Mouse (Mus musculus) brown adipose tissue, adult 24 weeks (tissue): ENCODE results near the gene AB124611. TPM values are rescaled to one million over a fixed set of nuclear protein-coding genes. Genes with fewer than 3 reads are reported as not detected.
"Not testable (repeated sequence)": the region's sequence is repeated elsewhere in the genome, so short reads cannot be mapped to it uniquely, and the experiment has no call there.

Experiments
- H3K27ac ChIP-seq: fragments of 200-500 bp; replicated peaks from 2 replicates; pipeline ENCODE4 v1.5.1; 2012; ENCODE audit warnings: low read depth, mild to moderate bottlenecking, low read length
- H3K4me1 ChIP-seq: fragments of 200-500 bp; 2 replicates; pipeline ENCODE4 v1.6.1; 2012; ENCODE audit warnings: low read length, mixed read lengths; ENCODE audit not compliant: control insufficient read depth, insufficient read depth, insufficient read length
- H3K4me3 ChIP-seq: fragments of 200-500 bp; 2 replicates; pipeline ENCODE4 v1.5.1; 2012; ENCODE audit warnings: low read depth, mild to moderate bottlenecking, low read length, moderate library complexity; ENCODE audit not compliant: insufficient read depth
- polyA plus RNA-seq: library from polyadenylated mRNA; stranded (reverse); fragments of >200 nt; gene quantifications from 2 replicates; pipeline ENCODE4 v1.2.4, GENCODE M21; 2012; ENCODE audit not compliant: missing spikeins, insufficient read depth, insufficient read length

AB124611 gene
- polyA plus RNA-seq, 1 experiment, result 2.1 TPM

DNA sequence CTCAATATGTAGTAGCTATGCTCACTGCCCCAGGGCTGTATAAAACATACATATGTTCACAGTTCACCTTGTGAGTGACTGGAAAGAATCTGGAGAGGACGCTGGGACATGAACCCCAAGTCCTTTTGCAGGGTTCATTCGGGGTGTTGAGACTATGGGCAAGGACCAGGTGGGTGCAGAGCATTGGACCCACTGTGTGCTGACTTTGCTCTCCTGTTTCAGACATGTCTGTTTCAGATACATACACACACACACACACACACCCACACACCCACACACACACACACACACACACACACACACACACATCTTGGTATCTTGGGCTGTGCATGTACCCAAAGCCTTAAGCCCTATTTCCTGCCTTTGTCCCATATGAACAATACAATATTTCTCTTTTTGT is 16.0 kb downstream of the AB124611 start:
- H3K4me3 ChIP-seq, H3K4me1 ChIP-seq, H3K27ac ChIP-seq: not testable (repeated sequence)

DNA sequence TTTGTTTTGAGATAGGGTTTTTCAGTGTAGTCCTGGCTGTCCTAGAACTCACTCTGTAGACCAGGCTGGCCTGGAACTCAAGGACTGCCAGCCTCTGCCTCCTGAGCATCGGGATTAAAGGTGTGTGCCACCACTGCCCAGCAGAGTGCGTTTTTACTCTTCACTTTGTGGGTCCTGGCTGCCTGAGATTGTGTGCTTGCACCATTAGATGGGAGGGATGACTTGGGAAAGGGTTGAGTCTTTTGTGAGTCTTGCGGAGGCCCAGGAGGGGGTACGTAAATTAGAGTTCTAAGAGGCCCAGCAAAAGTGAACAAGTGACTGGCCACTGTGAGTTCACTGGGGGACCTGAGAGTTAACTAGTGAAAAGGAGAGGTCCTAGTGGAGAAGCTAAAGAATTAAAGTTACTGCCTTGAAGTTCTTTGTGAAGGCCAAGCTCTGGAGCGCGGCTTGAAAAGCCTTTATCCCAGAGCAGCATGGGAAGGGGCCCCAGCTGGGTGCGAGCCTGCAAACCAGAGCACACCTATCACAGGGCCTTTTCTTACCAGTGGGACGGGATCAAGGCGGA is 19.5 kb downstream of the AB124611 start:
- Histone ChIP-seq H3K4me1 (peaks cover 7% of the 10 kb centered on the region; the same call in 1 of the 2 replicates), H3K27ac (no peak overlapping the region), H3K4me3 (peak overlapping the region; percentile 81)

DNA sequence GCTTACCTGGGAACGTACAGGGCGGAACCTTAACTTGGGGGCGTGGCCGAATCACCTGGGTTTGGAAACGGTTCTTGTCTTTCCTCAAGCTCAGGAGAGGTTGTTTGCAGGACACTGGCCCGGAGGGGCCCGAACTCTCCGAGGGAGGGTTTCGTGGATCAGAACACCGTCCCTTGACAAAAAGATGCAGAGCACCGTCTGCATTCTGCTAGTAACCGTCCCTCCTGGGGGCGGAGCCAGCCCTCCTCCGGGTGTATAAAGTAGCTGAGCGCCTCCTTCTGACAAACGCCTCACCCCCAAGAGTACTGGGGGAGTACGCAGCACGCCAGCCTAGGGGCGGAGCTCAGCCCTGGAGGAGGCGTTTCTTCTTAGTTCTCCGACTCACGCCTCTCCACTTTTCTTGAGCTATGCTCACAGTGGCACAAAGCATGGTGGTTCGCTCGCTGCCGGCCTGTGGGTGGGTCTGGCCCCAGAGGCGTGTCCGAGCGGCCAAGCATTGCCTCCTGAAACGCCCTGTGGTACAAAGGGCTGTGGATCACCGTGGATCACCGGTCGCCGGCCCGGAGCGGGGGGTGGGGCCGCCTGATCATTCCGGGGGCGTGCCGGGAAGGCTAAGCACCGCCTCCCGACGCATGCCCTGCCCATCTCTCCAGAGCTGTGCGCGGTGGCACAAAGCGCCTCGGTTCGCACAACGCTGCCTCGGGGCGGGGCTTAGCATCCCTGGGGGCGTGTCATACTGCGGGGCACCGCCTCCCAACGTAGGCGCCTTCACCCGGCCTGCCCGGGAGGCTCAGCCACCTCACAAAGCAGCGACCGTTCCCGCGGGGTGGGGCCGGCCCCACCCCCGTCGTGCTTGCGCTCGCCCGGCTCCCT is 20.2 kb downstream of the AB124611 start:
- Histone ChIP-seq H3K4me1 (peaks cover 7% of the 10 kb centered on the region; the same call in 1 of the 2 replicates), H3K4me3 (peak overlapping the region; percentile 81), H3K27ac (peak overlapping the region; percentile 31; the same call in 1 of the 2 replicates)

DNA sequence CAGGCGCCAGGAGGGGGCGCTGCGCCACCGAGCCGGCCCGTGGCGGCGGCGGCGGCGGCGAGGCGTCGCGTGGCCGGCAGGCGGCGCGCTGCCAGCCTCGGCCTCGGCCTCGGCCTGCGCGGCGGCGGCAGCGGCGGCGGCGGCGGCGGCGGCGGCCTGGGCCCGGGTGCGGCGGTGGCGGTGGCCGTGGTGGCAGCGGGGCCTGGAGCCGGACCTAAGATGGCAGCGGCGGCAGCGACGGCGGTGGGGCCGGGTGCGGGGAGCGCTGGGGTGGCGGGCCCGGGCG is 20.8 kb downstream of the AB124611 start, which contains the start of gene Carm1:
TSS of gene Carm1 (plus strand) at position 106 of the 286 bp plus-strand sequence.
- Histone ChIP-seq H3K4me3 (peak within 1 kb of the TSS; percentile 81), H3K27ac (peak within 1 kb of the TSS; percentile 56), H3K4me1 (peaks cover 7% of the 10 kb centered on the region; the same call in 1 of the 2 replicates)

DNA sequence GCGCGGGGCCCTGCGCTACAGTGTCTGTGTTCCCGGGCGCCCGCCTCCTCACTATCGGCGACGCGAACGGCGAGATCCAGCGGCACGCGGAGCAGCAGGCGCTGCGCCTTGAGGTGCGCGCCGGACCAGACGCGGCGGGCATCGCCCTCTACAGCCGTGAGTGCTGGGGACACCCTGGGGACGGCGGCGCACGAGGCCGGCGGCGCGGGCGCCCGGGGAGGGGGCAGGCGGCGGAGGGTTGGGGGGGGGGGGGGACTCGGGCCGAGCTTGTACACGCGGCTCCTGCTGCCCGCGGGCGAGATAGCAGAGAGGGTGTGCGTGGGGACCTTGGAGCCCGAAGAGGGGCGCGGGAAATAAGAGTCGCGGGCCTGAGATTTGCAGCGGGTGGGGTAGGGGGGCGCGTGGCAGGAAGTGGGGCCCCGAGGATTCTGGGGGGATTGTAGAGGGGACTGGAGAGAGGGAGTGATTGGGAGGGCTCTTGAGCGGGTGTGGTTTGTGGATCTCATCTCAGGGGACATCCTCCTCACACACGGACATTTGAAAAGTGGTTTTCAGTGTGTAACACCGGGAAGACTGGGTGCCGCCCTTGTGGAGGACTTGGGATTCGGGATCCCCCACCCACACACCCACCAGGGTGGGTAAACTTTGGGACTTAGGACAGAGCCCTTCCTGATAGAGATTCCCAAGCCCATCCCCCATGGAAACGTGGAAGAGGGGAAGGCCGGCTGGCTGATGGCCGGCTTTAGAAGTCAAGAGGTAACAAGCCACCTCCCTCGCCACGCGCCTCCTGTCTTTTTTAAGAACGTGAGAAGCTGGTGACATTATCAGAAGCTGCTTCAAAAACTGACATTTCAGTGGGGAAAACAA is 21.3 kb downstream of the AB124611 start:
- peaks cover 7% of the 10 kb centered on the region; the same call in 1 of the 2 replicates for H3K4me1 ChIP-seq
- peak overlapping the region; percentile 56 for H3K27ac ChIP-seq
- peak overlapping the region; percentile 74 for H3K4me3 ChIP-seq

DNA sequence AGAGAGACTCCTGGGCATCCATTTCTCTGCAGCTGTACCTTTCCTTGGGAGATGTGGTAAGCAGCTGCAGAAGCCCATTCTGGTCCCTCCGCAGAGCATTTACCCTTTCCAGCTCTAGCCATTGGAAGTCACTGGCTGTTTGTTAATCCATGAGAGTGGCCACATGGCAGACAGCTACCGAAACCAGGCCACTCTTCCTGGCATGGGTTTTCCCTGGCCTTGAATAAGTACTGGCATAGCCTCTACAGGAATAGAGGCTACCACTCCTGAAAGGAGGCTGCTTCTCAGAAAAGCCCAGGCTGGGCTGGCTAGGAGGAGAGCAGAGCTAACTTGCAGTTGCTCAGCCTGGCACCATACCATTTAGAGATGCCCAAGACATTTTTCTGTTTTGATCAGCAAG is 25.1 kb downstream of the AB124611 start:
- H3K4me3 ChIP-seq, result no peak overlapping the region
- peaks cover 7% of the 10 kb centered on the region; the same call in 1 of the 2 replicates for H3K4me1 ChIP-seq
- no peak overlapping the region for H3K27ac ChIP-seq

DNA sequence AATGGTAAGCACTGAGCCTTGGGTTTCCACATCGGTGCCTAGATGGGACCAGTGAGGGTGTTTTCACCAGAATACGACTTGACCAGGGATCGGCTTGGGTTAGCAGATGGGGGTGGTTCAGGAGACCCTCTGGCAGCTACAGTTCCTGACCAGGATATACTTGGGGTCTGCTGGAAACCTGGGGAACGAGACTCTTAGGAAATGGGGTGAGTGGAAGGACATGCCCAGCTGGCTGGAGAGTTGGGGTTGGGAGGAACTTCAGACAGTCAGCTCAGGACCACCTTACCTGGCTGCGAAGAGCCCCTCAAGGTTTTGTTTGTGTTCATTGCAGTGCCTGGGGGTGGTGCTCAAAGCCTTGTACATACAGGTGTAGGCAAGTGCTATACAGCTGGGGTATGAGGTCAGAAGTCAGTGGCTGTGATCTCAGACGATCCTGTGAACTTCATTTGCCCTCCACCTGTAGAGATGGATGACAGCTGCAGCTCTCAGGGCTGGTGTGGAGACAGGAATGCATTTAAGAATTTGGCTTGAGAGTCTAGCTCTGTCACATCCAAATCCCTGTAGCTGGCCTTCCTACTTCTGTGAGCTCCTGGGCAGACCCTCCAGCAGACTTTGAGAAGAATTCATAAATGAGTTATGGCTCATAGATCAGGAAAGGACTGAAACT is 27.8 kb downstream of the AB124611 start:
- H3K27ac ChIP-seq, result no peak overlapping the region
- H3K4me3 ChIP-seq, result no peak overlapping the region
- peaks cover 5% of the 10 kb centered on the region; the same call in 1 of the 2 replicates for H3K4me1 ChIP-seq

DNA sequence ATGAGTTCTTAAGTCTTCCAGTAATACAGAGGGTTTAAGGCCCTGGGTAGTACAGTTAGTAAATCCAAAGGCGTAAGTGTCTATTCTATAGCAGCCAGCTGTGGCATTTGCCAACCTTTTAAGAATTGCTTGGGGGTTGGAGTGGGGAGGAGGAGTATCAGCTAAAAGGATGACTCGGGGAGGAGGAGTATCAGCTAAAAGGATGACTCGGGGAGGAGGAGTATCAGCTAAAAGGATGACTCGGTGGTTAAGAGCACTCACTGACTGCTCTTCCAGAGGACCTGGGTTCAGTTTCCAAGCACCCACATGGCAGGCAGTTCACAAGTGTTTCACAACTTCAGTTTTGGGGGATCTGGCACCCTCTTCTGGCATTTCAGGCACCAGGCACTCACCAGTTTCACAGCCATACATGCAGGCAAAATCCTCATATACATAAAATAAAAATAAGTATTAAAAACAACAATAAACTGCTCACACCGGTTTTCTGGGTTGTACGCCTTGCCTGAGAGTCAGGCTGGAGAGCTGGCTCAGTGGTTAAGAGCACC is 29.3 kb downstream of the AB124611 start:
- no peak overlapping the region for H3K27ac ChIP-seq
- peaks cover 5% of the 10 kb centered on the region; the same call in 1 of the 2 replicates for H3K4me1 ChIP-seq
- no peak overlapping the region for H3K4me3 ChIP-seq

DNA sequence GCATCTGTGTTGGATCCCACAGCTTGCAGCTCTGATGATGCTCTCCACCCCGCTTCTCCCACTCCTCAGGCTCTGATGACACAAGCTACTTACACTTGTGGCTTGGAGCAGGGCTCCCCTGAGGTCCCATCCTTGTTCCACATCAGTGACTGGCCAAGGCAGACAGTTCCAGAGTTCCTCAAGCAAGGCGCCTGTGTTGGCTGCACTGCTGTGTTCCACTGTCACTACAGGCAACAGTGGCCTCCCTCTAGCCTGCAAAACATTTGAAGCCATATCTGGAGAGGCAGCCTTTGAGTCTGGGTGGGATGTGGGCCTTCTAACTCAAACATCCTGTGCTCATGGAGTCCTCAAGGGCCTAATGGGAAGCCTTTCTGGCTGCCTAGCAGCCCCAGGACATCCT is 31.0 kb downstream of the AB124611 start:
- Histone ChIP-seq H3K4me1 (peaks cover 5% of the 10 kb centered on the region; the same call in 1 of the 2 replicates), H3K27ac (no peak overlapping the region), H3K4me3 (no peak overlapping the region)

DNA sequence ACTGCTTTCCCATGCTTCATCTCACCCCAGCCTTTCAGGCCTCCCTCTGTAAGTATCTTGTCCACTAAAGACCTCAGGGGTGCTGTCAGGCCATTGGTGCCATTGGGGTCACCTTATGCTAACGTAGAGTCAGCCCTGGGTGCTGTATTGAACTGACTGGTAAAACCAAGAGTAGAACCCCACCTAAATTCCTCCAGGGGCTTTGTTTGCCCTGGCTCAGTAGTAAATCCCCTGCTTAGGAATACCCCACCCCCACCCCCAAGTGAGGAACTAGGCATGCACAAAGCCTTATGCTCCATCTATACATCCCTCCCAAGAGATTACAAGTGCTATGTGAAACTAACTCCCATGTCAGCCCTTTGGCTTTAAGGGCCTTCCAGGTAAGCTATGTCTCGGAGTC is 31.6 kb downstream of the AB124611 start:
- H3K27ac ChIP-seq, result no peak overlapping the region
- no peak overlapping the region for H3K4me3 ChIP-seq
- H3K4me1 ChIP-seq, result peaks cover 5% of the 10 kb centered on the region; the same call in 1 of the 2 replicates

DNA sequence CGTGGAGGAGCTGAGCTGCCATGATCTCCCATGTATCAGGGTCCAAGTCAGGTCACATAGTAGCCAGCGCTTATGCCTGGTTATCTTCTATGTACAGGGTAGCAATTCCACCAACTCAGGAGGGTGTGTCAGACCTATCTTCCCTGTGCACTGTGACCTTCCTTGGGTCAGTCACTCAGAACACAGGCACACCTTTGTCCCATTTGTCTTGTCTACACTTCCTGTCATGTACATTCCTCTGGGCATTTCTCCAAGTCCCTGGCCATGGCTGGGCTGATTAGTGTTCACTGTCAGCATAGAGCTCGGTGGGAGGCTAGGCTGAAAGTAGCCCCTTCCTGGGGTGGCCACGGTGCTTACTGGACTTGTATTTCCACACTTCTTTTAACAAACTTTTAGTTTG is 32.4 kb downstream of the AB124611 start:
- Histone ChIP-seq H3K4me1 (peaks cover 5% of the 10 kb centered on the region; the same call in 1 of the 2 replicates), H3K27ac (no peak overlapping the region), H3K4me3 (no peak overlapping the region)

DNA sequence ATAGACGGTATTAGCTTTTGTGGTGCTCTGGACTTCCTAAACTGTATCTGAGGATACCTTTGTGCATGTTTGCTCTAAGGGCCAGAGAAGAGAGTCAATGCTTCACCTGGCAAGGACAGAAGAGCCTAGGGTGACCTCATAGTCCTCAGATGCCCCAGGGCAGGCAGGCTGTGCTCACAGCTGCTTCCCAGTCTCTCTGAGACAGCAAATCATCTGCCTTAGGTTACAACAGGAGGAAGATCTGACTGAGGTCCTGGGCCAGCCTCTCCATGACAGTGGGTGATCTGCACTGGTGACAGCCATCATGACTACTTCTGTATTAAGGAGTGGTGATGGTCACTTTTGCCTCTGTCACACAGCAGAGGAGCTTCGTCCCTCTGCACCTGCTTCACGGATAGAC is 33.2 kb downstream of the AB124611 start:
- Histone ChIP-seq H3K4me1 (peaks cover 5% of the 10 kb centered on the region; the same call in 1 of the 2 replicates), H3K4me3 (no peak overlapping the region), H3K27ac (no peak overlapping the region)

DNA sequence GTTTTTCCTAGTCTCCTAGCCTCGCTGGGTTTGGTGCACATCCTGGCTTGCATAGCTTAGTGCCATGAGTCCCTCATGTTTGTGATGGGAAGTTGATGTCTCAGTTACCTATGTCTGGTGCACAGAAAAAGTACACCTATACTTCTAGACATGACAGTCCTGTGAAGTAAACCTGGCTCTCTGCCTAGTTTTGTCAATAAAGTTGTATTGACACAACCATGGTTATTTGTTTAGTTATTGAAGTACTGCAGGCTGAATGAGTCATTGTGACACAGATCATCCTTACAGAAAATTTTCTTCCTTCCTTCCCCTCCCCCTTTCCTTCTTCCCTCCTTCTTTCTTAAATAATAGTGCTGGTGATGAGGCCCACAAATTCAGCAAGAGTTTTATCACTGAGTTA is 38.4 kb downstream of the AB124611 start:
- no peak overlapping the region for H3K27ac ChIP-seq

DNA sequence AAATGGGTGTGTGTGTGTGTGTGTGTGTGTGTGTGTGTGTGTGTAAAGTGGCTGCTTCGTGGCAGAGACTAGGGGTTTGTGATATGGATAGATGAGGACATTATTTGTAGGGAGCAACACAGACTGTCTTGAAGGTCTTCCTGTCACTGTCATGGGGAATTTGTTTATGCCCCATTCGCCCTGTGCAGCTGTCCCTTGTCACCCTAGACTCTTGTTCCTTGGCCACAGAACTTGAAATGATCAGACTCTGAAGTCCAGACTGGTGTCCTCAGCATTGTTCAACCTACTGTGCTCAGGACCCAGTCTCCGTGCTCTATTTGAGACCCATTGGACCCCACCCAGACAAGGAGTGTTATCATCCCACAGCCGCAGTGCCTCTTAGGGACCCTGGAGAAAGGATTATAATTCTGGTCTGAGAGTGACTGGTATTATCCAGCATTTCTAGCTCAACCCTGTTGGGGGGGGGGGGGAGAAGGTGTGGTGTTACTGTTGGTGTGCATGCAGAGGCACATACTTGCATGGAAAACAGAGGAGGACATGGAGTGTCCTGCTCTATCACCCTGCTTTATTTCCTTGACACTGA is 39.1 kb downstream of the AB124611 start:
- Histone ChIP-seq H3K4me3 (no peak overlapping the region), H3K4me1 (no peaks in the 10 kb centered on the region), H3K27ac (no peak overlapping the region)

More for the DNA sequence above, 38.4 kb downstream of the AB124611 start:
- Histone ChIP-seq H3K4me3 (no peak overlapping the region), H3K4me1 (no peaks in the 10 kb centered on the region)
